15 mouse cellular contexts compared by ENCODE assay signal in the genomic region with DNA sequence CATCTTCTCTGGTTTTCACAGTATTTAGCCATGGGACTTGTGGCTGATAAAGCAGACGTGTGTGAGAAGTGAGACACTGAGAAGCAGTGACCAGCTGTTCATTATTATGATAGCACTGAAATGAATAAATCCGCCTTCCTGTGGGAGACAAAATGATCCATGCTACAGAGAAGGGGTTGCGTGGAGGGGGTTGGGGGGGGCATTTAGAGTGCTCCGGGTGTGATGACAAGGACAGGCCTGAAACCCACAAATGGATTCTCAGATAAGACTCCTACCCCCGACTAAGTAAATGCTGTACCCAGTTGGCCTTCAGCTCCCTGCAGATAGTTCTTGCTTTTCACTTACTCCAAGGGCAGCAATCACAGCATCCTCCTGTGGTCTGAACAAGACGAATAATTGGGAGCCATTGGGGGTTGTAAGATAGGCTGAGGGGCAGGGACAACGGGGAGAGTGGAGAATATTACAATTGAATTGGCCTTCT.
DNase-seq lines count a peak whose midpoint lies in the region; ATAC-seq lines count a peak whose summit lies in the region.
"Had no signal": no experiment of that assay in that cellular context is flagged by ENCODE, and none has a peak within 500 bp of the region (broad histone marks: within the 10 kb centered on the region; RNA-seq: fewer than 3 reads in every experiment).

No protein-coding gene starts in this region.

- H3K9ac ChIP-seq in hindbrain, embryonic 11.5 days (ENCODE audit: low read depth, low read length), result no peak overlapping the region
- H3K9ac ChIP-seq in forebrain, embryonic 13.5 days, result no peak overlapping the region
- H3K9ac ChIP-seq in midbrain, embryonic 12.5 days (replicated peaks), result no peak overlapping the region
- H3K9ac ChIP-seq in neural tube, embryonic 14.5 days (replicated peaks; ENCODE audit: low read depth, low read length), result no peak overlapping the region
- H3K9ac ChIP-seq: limb, embryonic 15.5 days had no signal

- DNase-seq in hindbrain, embryonic 11.5 days (ENCODE audit: low spot score), result peak; percentile 3
- no peak for DNase-seq in hindbrain, embryonic 10.5 days (ENCODE audit: low spot score)
- DNase-seq in layer of hippocampus, adult 11-12 months (ENCODE audit: low spot score), result no peak
- no peak for DNase-seq in adrenal gland, postnatal 14 days
- DNase-seq: adrenal gland, postnatal 36 days; cerebellum, adult 9-10 months; kidney, adult 9 months; kidney, postnatal 36 days; lung, postnatal 10 days; thymus, postnatal 4 days had no signal

- H3K27me3 ChIP-seq in hindbrain, embryonic 11.5 days (ENCODE audit: control insufficient read depth, insufficient read depth, low read length), result no peaks in the 10 kb centered on the region
- H3K27me3 ChIP-seq in hindbrain, embryonic 10.5 days (ENCODE audit: insufficient read depth, poor library complexity, severe bottlenecking), result no peaks in the 10 kb centered on the region
- H3K27me3 ChIP-seq in forebrain, embryonic 13.5 days, result no peaks in the 10 kb centered on the region
- H3K27me3 ChIP-seq in midbrain, embryonic 12.5 days, result no peaks in the 10 kb centered on the region
- no peaks in the 10 kb centered on the region for H3K27me3 ChIP-seq in neural tube, embryonic 14.5 days (ENCODE audit: control insufficient read depth, insufficient read depth, low read length)
- H3K27me3 ChIP-seq: limb, embryonic 15.5 days; megakaryocyte, embryonic 14.5 days had no signal

- H3K27ac ChIP-seq in hindbrain, embryonic 11.5 days (ENCODE audit: low read depth, low read length), result no peak overlapping the region
- no peak overlapping the region for H3K27ac ChIP-seq in hindbrain, embryonic 10.5 days
- no peak overlapping the region for H3K27ac ChIP-seq in forebrain, embryonic 13.5 days
- H3K27ac ChIP-seq in midbrain, embryonic 12.5 days (replicated peaks), result 0 out of 2 replicates have a peak overlapping the region, but pooled peaks have one; percentile 15
- H3K27ac ChIP-seq in neural tube, embryonic 14.5 days (ENCODE audit: low read depth, low read length), result no peak overlapping the region
- H3K27ac ChIP-seq: limb, embryonic 15.5 days had no signal

- ATAC-seq in hindbrain, embryonic 11.5 days (ENCODE audit: low FRiP score), result peak; percentile 46
- ATAC-seq in forebrain, embryonic 13.5 days, result peak; percentile 67; the same call in 1 of the 2 replicates
- peak; percentile 72 for ATAC-seq in midbrain, embryonic 12.5 days (ENCODE audit: low FRiP score, low read depth)
- ATAC-seq in neural tube, embryonic 14.5 days (ENCODE audit: low read depth), result peak; percentile 79

- H3K36me3 ChIP-seq in hindbrain, embryonic 11.5 days (ENCODE audit: control insufficient read depth, insufficient read depth, low read length), result no peaks in the 10 kb centered on the region
- H3K36me3 ChIP-seq in hindbrain, embryonic 10.5 days, result no peaks in the 10 kb centered on the region
- H3K36me3 ChIP-seq in forebrain, embryonic 13.5 days (ENCODE audit: poor library complexity, severe bottlenecking), result no peaks in the 10 kb centered on the region
- no peaks in the 10 kb centered on the region for H3K36me3 ChIP-seq in midbrain, embryonic 12.5 days
- H3K36me3 ChIP-seq in neural tube, embryonic 14.5 days (ENCODE audit: control insufficient read depth, insufficient read depth, low read length), result no peaks in the 10 kb centered on the region
- H3K36me3 ChIP-seq: limb, embryonic 15.5 days had no signal

- H3K4me1 ChIP-seq in hindbrain, embryonic 11.5 days (replicated peaks; ENCODE audit: control insufficient read depth, insufficient read depth, low read length), result no peaks in the 10 kb centered on the region
- no peaks in the 10 kb centered on the region; the same call in 1 of the 2 replicates for H3K4me1 ChIP-seq in hindbrain, embryonic 10.5 days (replicated peaks)
- H3K4me1 ChIP-seq in forebrain, embryonic 13.5 days, result no peaks in the 10 kb centered on the region
- peaks cover 2% of the 10 kb centered on the region; the same call in 1 of the 2 replicates for H3K4me1 ChIP-seq in midbrain, embryonic 12.5 days
- H3K4me1 ChIP-seq in neural tube, embryonic 14.5 days (ENCODE audit: control insufficient read depth, insufficient read depth, low read length), result no peaks in the 10 kb centered on the region
- H3K4me1 ChIP-seq: limb, embryonic 15.5 days; megakaryocyte, embryonic 14.5 days had no signal

- H3K4me3 ChIP-seq in hindbrain, embryonic 11.5 days (ENCODE audit: low read depth, low read length), result no peak overlapping the region
- H3K4me3 ChIP-seq in hindbrain, embryonic 10.5 days, result no peak overlapping the region
- H3K4me3 ChIP-seq in forebrain, embryonic 13.5 days, result no peak overlapping the region
- no peak overlapping the region for H3K4me3 ChIP-seq in midbrain, embryonic 12.5 days
- no peak overlapping the region for H3K4me3 ChIP-seq in neural tube, embryonic 14.5 days (ENCODE audit: low read depth, low read length)
- H3K4me3 ChIP-seq: limb, embryonic 15.5 days; megakaryocyte, embryonic 14.5 days had no signal

- H3K9me3 ChIP-seq in hindbrain, embryonic 11.5 days (ENCODE audit: control insufficient read depth, low read length), result no peaks in the 10 kb centered on the region
- no peaks in the 10 kb centered on the region for H3K9me3 ChIP-seq in hindbrain, embryonic 10.5 days
- H3K9me3 ChIP-seq in forebrain, embryonic 13.5 days (replicated peaks), result no peaks in the 10 kb centered on the region
- H3K9me3 ChIP-seq in midbrain, embryonic 12.5 days, result no peaks in the 10 kb centered on the region
- no peaks in the 10 kb centered on the region for H3K9me3 ChIP-seq in neural tube, embryonic 14.5 days (ENCODE audit: control insufficient read depth, low read length)
- H3K9me3 ChIP-seq: limb, embryonic 15.5 days; megakaryocyte, embryonic 14.5 days had no signal

- WGBS in hindbrain, embryonic 11.5 days, result 57% methylated on average over 7 of the region's 7 CpGs
- WGBS in hindbrain, embryonic 10.5 days, result 64% methylated on average over 7 of the region's 7 CpGs
- WGBS in forebrain, embryonic 13.5 days, result 57% methylated on average over 7 of the region's 7 CpGs
- WGBS in midbrain, embryonic 12.5 days, result 49% methylated on average over 7 of the region's 7 CpGs
- WGBS in neural tube, embryonic 14.5 days, result 53% methylated on average over 7 of the region's 7 CpGs

- no peak overlapping the region for H3K4me2 ChIP-seq in hindbrain, embryonic 11.5 days (replicated peaks; ENCODE audit: low read depth, low read length)
- H3K4me2 ChIP-seq in forebrain, embryonic 13.5 days, result no peak overlapping the region
- no peak overlapping the region for H3K4me2 ChIP-seq in midbrain, embryonic 12.5 days (replicated peaks)
- no peak overlapping the region for H3K4me2 ChIP-seq in neural tube, embryonic 14.5 days (ENCODE audit: low read depth, low read length)
- H3K4me2 ChIP-seq: limb, embryonic 15.5 days had no signal
